Mouse (Mus musculus) heart, postnatal 0 days (tissue): Measurements from ENCODE around the gene Dclk3.

Source experiments
- CTCF ChIP-seq: IDR thresholded peaks from 2 replicates; pipeline ENCODE4 v1.5.1; 2016; ENCODE audit warnings: antibody characterized with exemption, control low read depth, low read depth
- EP300 ChIP-seq: IDR thresholded peaks from 2 replicates; pipeline ENCODE4 v1.6.1; 2016; ENCODE audit warnings: antibody characterized with exemption, low read depth

DNA sequence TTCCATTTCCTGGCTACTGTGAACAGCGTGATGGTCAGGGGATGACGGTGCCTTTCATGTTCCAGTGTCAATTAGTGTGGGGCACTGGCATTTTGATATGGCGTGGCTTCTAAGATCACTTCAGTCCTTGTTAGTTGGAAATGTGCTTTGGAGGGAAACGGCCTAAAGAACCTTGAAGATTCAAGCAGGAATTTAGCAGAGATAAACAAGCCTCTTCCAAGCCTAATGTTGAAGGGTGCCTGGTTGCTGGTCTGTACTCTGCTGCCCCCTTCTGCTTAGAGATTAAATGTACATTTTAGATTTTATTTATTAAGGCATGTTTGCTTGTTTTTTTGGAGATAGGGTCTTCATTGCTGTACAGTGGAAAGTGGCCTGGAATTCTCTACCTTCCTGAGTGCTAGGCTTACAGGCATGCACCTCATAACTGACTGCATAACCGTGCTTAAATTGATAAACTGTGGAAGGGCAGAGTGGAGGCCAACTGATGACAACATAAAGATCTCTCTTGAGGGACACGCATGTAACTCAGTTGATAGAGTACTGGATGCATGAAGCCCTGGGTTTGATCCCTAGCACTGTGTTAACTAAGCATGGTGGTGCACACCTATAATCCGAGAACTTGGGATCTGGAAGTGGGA is 40.1 kb downstream of the Dclk3 start:
- TF ChIP-seq CTCF: peak; percentile 70
- TF ChIP-seq EP300: no peak
